Mouse (Mus musculus) frontal cortex, postnatal 25 days (tissue): ENCODE data around the gene Vmn1r226.

Experiments used
- DNase-seq, 2 experiments: peaks; one replicate each; pipeline ENCODE4 v3.0.0; 2022; ENCODE audit warnings: low spot score in 2 of 2

Vmn1r226 gene

GRCm38 (mm10) chr17:20682543-20682942 is at the start of gene Vmn1r226:
Vmn1r226 (plus strand) TSS chr17:20682843.
- DNase-seq = no peak

- no peak for DNase-seq
These were observed 46.9 kb downstream of the Vmn1r226 start, which contains the start of gene Vmn1r227 for GRCm38 (mm10) chr17:20729543-20729942. Vmn1r227 (plus strand) TSS chr17:20729843.
